9 mouse cellular contexts compared by ENCODE assay signal in genomic region chr2:32175051-32175466, GRCm38 (mm10). TPM values are rescaled to one million over a fixed set of nuclear protein-coding genes. Genes with fewer than 3 reads are reported as not detected.
DNase-seq lines count a peak whose midpoint lies in the region; ATAC-seq lines count a peak whose summit lies in the region.
"Had no signal": no experiment of that assay in that cellular context is flagged by ENCODE, and none has a peak within 500 bp of the region (broad histone marks: within the 10 kb centered on the region; RNA-seq: fewer than 3 reads in every experiment).

No protein-coding gene starts in this region.

- peak; percentile 66 for ATAC-seq in midbrain, embryonic 11.5 days (ENCODE audit: low FRiP score)

- peak; percentile 46 to 53 for DNase-seq in heart, adult 18-20 months
- DNase-seq in heart, postnatal 36 days, result no peak
- peak; percentile 81 for DNase-seq in cerebellum, adult 9-10 months
- DNase-seq in frontal cortex, postnatal 36 days (ENCODE audit: low spot score in 2 of 2), result peak; percentile 64 to 75
- peak; percentile 48 to 75 for DNase-seq in kidney, postnatal 25 days
- peak; percentile 87 for DNase-seq in midbrain, embryonic 11.5 days (ENCODE audit: low spot score, missing footprints)
- DNase-seq in thymus, postnatal 0 days (ENCODE audit: low spot score), result peak; percentile 60
- DNase-seq in ovary, postnatal 10 days (ENCODE audit: low spot score), result no peak

- no peaks in the 10 kb centered on the region for H3K9me3 ChIP-seq in midbrain, embryonic 11.5 days (ENCODE audit: control insufficient read depth, low read length)

- H3K27ac ChIP-seq in midbrain, embryonic 11.5 days (ENCODE audit: low read depth, low read length), result peak overlapping the region; percentile 95

- intact Hi-C loops in heart, postnatal 36 days (cut with DNase I), result loop anchor here (2.0 kb wide), 1 partner anchor 22 kb away; no protein-coding TSS in a partner anchor

- no peaks in the 10 kb centered on the region for H3K27me3 ChIP-seq in midbrain, embryonic 11.5 days (ENCODE audit: control insufficient read depth, insufficient read depth, low read length)

- WGBS in midbrain, embryonic 11.5 days, result 33% methylated on average over 7 of the region's 7 CpGs

- H3K4me3 ChIP-seq in midbrain, embryonic 11.5 days (ENCODE audit: low read depth, low read length), result peak overlapping the region; percentile 7; the same call in 1 of the 2 replicates
- H3K4me3 ChIP-seq: erythroblast, embryonic 14.5 days had no signal

- peaks cover 45% of the 10 kb centered on the region for H3K4me1 ChIP-seq in midbrain, embryonic 11.5 days (ENCODE audit: control insufficient read depth, insufficient read depth, low read length)

- H3K36me3 ChIP-seq in midbrain, embryonic 11.5 days (ENCODE audit: control insufficient read depth, insufficient read depth, low read length), result no peaks in the 10 kb centered on the region

- peak overlapping the region; percentile 37 for H3K4me2 ChIP-seq in midbrain, embryonic 11.5 days

- peak overlapping the region; percentile 59 for H3K9ac ChIP-seq in midbrain, embryonic 11.5 days (ENCODE audit: low read length)

RNA-seq across cellular contexts. Expression of gene Prrc2b, which starts 24.2 kb away (rescaled TPM):
- 10 to 100 TPM; 83.5 to 86.2 TPM for total RNA-seq in heart, adult 18-20 months (2021)
- 10 to 100 TPM; 75.5 to 80.0 TPM for total RNA-seq in heart, postnatal 36 days (2021)
- 52.6 and 64.1 TPM in 2 replicates for polyA plus RNA-seq in midbrain, embryonic 11.5 days (2014; fragmentation: Nextera tagmentation; extraction: Ambion mirVana)
- polyA plus RNA-seq in thymus, postnatal 0 days (2015; fragmentation: Nextera tagmentation; extraction: Ambion mirVana), result 22.5 and 33.6 TPM in 2 replicates

Comparison
In these comparisons a context has a peak if more than half of its experiments do, and no peak if none do; other contexts are left out.
1. DNase-seq: peak in heart, adult 18-20 months (2 of 2), cerebellum, adult 9-10 months (single experiment), frontal cortex, postnatal 36 days (2 of 2), kidney, postnatal 25 days (2 of 2), midbrain, embryonic 11.5 days (single experiment) and thymus, postnatal 0 days (single experiment); none in heart, postnatal 36 days (0 of 2) and ovary, postnatal 10 days (single experiment).